31 mouse cellular contexts compared by ENCODE assay signal in genomic region chr3:109890600-109890999, GRCm38 (mm10).
DNase-seq lines count a peak whose midpoint lies in the region; ATAC-seq and TF ChIP-seq lines count a peak whose summit lies in the region.
"Had no signal": no experiment of that assay in that cellular context is flagged by ENCODE, and none has a peak within 500 bp of the region (broad histone marks: within the 10 kb centered on the region; RNA-seq: fewer than 3 reads in every experiment).

No protein-coding gene starts in this region.

- no peak for TF ChIP-seq CTCF in kidney, postnatal 0 days (IDR thresholded peaks at IDR 0.05; ENCODE audit: low read depth)

- H3K27ac ChIP-seq in kidney, postnatal 0 days: no peak overlapping the region
- no peak overlapping the region for H3K27ac ChIP-seq in limb, embryonic 11.5 days (replicated peaks; ENCODE audit: low read depth, low read length)
- no peak overlapping the region for H3K27ac ChIP-seq in intestine, embryonic 16.5 days (ENCODE audit: low read length)
- H3K27ac ChIP-seq in forebrain, embryonic 13.5 days: no peak overlapping the region
- H3K27ac ChIP-seq: embryonic facial prominence, embryonic 13.5 days; forebrain, embryonic 10.5 days; heart, embryonic 10.5 days; heart, embryonic 15.5 days; intestine, embryonic 15.5 days; left cerebral cortex, adult 2 months; limb, embryonic 15.5 days; liver, embryonic 13.5 days; midbrain, embryonic 15.5 days had no signal

- H3K27me3 ChIP-seq in kidney, postnatal 0 days (ENCODE audit: insufficient read depth, low read length): no peaks in the 10 kb centered on the region
- H3K27me3 ChIP-seq in limb, embryonic 11.5 days (ENCODE audit: control insufficient read depth, insufficient read depth, low read length): no peaks in the 10 kb centered on the region
- H3K27me3 ChIP-seq in intestine, embryonic 16.5 days (replicated peaks; ENCODE audit: control insufficient read depth, insufficient read depth, low read length): no peaks in the 10 kb centered on the region
- H3K27me3 ChIP-seq in forebrain, embryonic 13.5 days: no peaks in the 10 kb centered on the region
- H3K27me3 ChIP-seq: embryonic facial prominence, embryonic 13.5 days; heart, embryonic 15.5 days; intestine, embryonic 15.5 days; limb, embryonic 15.5 days; liver, embryonic 13.5 days; midbrain, embryonic 15.5 days had no signal

- no peak overlapping the region for H3K4me3 ChIP-seq in kidney, postnatal 0 days (replicated peaks; ENCODE audit: low read depth, low read length)
- no peak overlapping the region for H3K4me3 ChIP-seq in limb, embryonic 11.5 days (ENCODE audit: low read depth, low read length)
- H3K4me3 ChIP-seq in intestine, embryonic 16.5 days (ENCODE audit: low read length): no peak overlapping the region
- no peak overlapping the region for H3K4me3 ChIP-seq in forebrain, embryonic 13.5 days
- H3K4me3 ChIP-seq: embryonic facial prominence, embryonic 13.5 days; forebrain, embryonic 10.5 days; heart, embryonic 10.5 days; heart, embryonic 15.5 days; intestine, embryonic 15.5 days; left cerebral cortex, adult 2 months; limb, embryonic 15.5 days; liver, embryonic 13.5 days; midbrain, embryonic 15.5 days had no signal

- H3K4me2 ChIP-seq in kidney, postnatal 0 days (ENCODE audit: low read length): no peak overlapping the region
- no peak overlapping the region for H3K4me2 ChIP-seq in limb, embryonic 11.5 days (ENCODE audit: low read depth, severe bottlenecking)
- no peak overlapping the region for H3K4me2 ChIP-seq in intestine, embryonic 16.5 days (ENCODE audit: low read depth, low read length)
- H3K4me2 ChIP-seq in forebrain, embryonic 13.5 days: no peak overlapping the region
- H3K4me2 ChIP-seq: embryonic facial prominence, embryonic 13.5 days; heart, embryonic 15.5 days; intestine, embryonic 15.5 days; limb, embryonic 15.5 days; liver, embryonic 13.5 days; midbrain, embryonic 15.5 days had no signal

- ATAC-seq in kidney, postnatal 0 days (replicated peaks; ENCODE audit: low FRiP score, low read depth): peak; percentile 57; the same call in 1 of the 2 replicates
- ATAC-seq in limb, embryonic 11.5 days (ENCODE audit: insufficient number of reproducible peaks, low FRiP score, low TSS enrichment, low read depth): peak; percentile 87
- ATAC-seq in intestine, embryonic 16.5 days: no peak
- no peak for ATAC-seq in forebrain, embryonic 13.5 days
- ATAC-seq: activated CD4-positive, CD25-positive, alpha-beta regulatory T cell, adult 4 months; forebrain, postnatal 0 days; hindbrain, embryonic 16.5 days; intestine, embryonic 15.5 days; lung, postnatal 0 days; midbrain, embryonic 15.5 days had no signal

- H3K9ac ChIP-seq in kidney, postnatal 0 days (ENCODE audit: low read depth, low read length): no peak overlapping the region
- H3K9ac ChIP-seq in limb, embryonic 11.5 days (ENCODE audit: low read length): no peak overlapping the region
- no peak overlapping the region for H3K9ac ChIP-seq in intestine, embryonic 16.5 days (ENCODE audit: low read depth, low read length)
- H3K9ac ChIP-seq in forebrain, embryonic 13.5 days: no peak overlapping the region
- H3K9ac ChIP-seq: embryonic facial prominence, embryonic 13.5 days; forebrain, postnatal 0 days; heart, embryonic 15.5 days; intestine, embryonic 15.5 days; limb, embryonic 15.5 days; liver, embryonic 13.5 days; midbrain, embryonic 15.5 days had no signal

- DNase-seq in kidney, postnatal 0 days (ENCODE audit: low spot score): peak; percentile 65
- DNase-seq in kidney, postnatal 36 days: no peak
- peak; percentile 32 for DNase-seq in embryo, embryonic 11.5 days (ENCODE audit: low read depth, low spot score)
- DNase-seq in limb, embryonic 11.5 days (ENCODE audit: low spot score): peak; percentile 41
- DNase-seq in right cerebral cortex, postnatal 14 days: no peak
- DNase-seq: adrenal gland, adult 2 months; adrenal gland, postnatal 36 days; B cell, adult 2 months; cerebellum, adult 18-20 months; cerebellum, postnatal 10 days; forebrain, postnatal 0 days; gastrocnemius, postnatal 14 days; heart, adult 11 months; kidney, postnatal 10 days; liver, embryonic 13.5 days; lung, adult 18-20 months; lung, postnatal 4 days; thymus, postnatal 4 days had no signal

- no peaks in the 10 kb centered on the region for H3K36me3 ChIP-seq in kidney, postnatal 0 days (ENCODE audit: insufficient read depth, low read length)
- no peaks in the 10 kb centered on the region for H3K36me3 ChIP-seq in limb, embryonic 11.5 days (ENCODE audit: control insufficient read depth, insufficient read depth, low read length)
- H3K36me3 ChIP-seq in intestine, embryonic 16.5 days (ENCODE audit: control insufficient read depth, insufficient read depth, low read length): no peaks in the 10 kb centered on the region
- H3K36me3 ChIP-seq in forebrain, embryonic 13.5 days (ENCODE audit: poor library complexity, severe bottlenecking): no peaks in the 10 kb centered on the region
- H3K36me3 ChIP-seq: embryonic facial prominence, embryonic 13.5 days; forebrain, embryonic 10.5 days; heart, embryonic 10.5 days; heart, embryonic 15.5 days; intestine, embryonic 15.5 days; limb, embryonic 15.5 days; liver, embryonic 13.5 days; midbrain, embryonic 15.5 days had no signal

- H3K9me3 ChIP-seq in kidney, postnatal 0 days (replicated peaks; ENCODE audit: low read length): no peaks in the 10 kb centered on the region
- no peaks in the 10 kb centered on the region for H3K9me3 ChIP-seq in limb, embryonic 11.5 days (ENCODE audit: control insufficient read depth, low read length)
- no peaks in the 10 kb centered on the region for H3K9me3 ChIP-seq in intestine, embryonic 16.5 days (ENCODE audit: control insufficient read depth, low read length)
- no peaks in the 10 kb centered on the region for H3K9me3 ChIP-seq in forebrain, embryonic 13.5 days (replicated peaks)
- H3K9me3 ChIP-seq: embryonic facial prominence, embryonic 13.5 days; forebrain, embryonic 10.5 days; heart, embryonic 10.5 days; heart, embryonic 15.5 days; intestine, embryonic 15.5 days; limb, embryonic 15.5 days; liver, embryonic 13.5 days; midbrain, embryonic 15.5 days had no signal

- 0% methylated on average over 1 of the region's 1 CpGs for WGBS in kidney, postnatal 0 days
- WGBS in limb, embryonic 11.5 days: 0% methylated on average over 1 of the region's 1 CpGs
- WGBS in intestine, embryonic 16.5 days: 13% methylated on average over 1 of the region's 1 CpGs
- 57% methylated on average over 1 of the region's 1 CpGs for WGBS in forebrain, embryonic 13.5 days

- no peaks in the 10 kb centered on the region for H3K4me1 ChIP-seq in kidney, postnatal 0 days (replicated peaks; ENCODE audit: insufficient read depth, low read length)
- H3K4me1 ChIP-seq in limb, embryonic 11.5 days (ENCODE audit: control insufficient read depth, insufficient read depth, low read length): no peaks in the 10 kb centered on the region
- no peaks in the 10 kb centered on the region for H3K4me1 ChIP-seq in intestine, embryonic 16.5 days (ENCODE audit: control insufficient read depth, insufficient read depth, low read length)
- H3K4me1 ChIP-seq in forebrain, embryonic 13.5 days: no peaks in the 10 kb centered on the region
- H3K4me1 ChIP-seq: embryonic facial prominence, embryonic 13.5 days; forebrain, embryonic 10.5 days; heart, embryonic 10.5 days; heart, embryonic 15.5 days; intestine, embryonic 15.5 days; limb, embryonic 15.5 days; liver, embryonic 13.5 days; midbrain, embryonic 15.5 days had no signal

Comparison
In these comparisons a context has a peak if more than half of its experiments do, and no peak if none do; other contexts are left out.
1. DNase-seq: peak in kidney, postnatal 0 days (single experiment), embryo, embryonic 11.5 days (single experiment) and limb, embryonic 11.5 days (single experiment); none in kidney, postnatal 36 days (0 of 2) and right cerebral cortex, postnatal 14 days (single experiment).
2. ATAC-seq: peak in kidney, postnatal 0 days (single experiment) and limb, embryonic 11.5 days (single experiment); none in intestine, embryonic 16.5 days (single experiment) and forebrain, embryonic 13.5 days (single experiment).